Mouse (Mus musculus) lung, adult 2 months (tissue): ENCODE measurements around the gene Car15.

ENCODE experiments used
- CTCF ChIP-seq: fragments of 200-500 bp; IDR thresholded peaks from 2 replicates; pipeline ENCODE4 v1.5.1; 2011; ENCODE audit warnings: mild to moderate bottlenecking, low read length, control low read depth; ENCODE audit not compliant: insufficient read depth
- POLR2A ChIP-seq: fragments of 200-500 bp; IDR thresholded peaks from 2 replicates; pipeline ENCODE4 v1.6.1; 2011; ENCODE audit warnings: low read depth, mild to moderate bottlenecking, control low read depth, low read length, borderline replicate concordance; ENCODE audit errors: extremely low read depth

- TF ChIP-seq POLR2A (no peak), CTCF (no peak)
Observed at GRCm38 (mm10) chr16:17831781-17832180, 6.4 kb downstream of the Car15 start.
